Mouse (Mus musculus): ENCODE measurements around the gene Rundc3a. TPM values are rescaled to one million over a fixed set of nuclear protein-coding genes. Genes with fewer than 3 reads are reported as not detected.

Rundc3a gene
- polyA plus RNA-seq, 1 experiment from 2014 or later = 117 TPM

DNA sequence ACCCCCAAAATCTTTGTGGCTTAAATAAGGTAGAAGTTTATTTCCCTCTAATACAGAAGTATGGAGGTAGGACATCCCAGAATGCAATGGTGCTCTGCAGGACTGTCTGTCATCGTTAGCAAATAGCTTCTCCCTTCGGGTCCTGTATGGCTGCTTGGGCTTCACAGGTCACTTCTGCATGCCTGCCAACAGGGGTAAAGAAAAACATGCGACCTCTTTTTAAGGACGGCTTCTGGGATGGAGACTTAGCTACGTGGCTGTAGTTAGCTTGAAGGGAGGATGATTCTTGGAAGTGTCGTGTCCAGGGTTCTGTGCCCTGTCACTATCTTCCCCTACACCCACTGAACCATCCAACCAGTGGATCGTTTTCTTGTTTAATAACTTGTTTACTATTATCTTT is 22.9 kb upstream of the Rundc3a start:
- 61% methylated on average over 7 of the region's 7 CpGs for WGBS
- Histone ChIP-seq H3K9me3 (no peaks in the 10 kb centered on the region), H3K9ac (replicated peaks) (no peak overlapping the region), H3K4me2 (replicated peaks) (no peak overlapping the region), H3K36me3 (no peaks in the 10 kb centered on the region), H3K4me3 (no peak overlapping the region), H3K27ac (replicated peaks) (no peak overlapping the region), H3K27me3 (peaks cover 12% of the 10 kb centered on the region; the same call in 1 of the 2 replicates), H3K4me1 (peaks cover 4% of the 10 kb centered on the region)
- ATAC-seq (ENCODE audit: low FRiP score, low read depth) = no peak

- H3K4me2 ChIP-seq (replicated peaks) = no peak overlapping the region
- no peaks in the 10 kb centered on the region for H3K9me3 ChIP-seq
- peaks cover 12% of the 10 kb centered on the region; the same call in 1 of the 2 replicates for H3K27me3 ChIP-seq
- no peak overlapping the region for H3K4me3 ChIP-seq
- H3K4me1 ChIP-seq = peaks cover 18% of the 10 kb centered on the region
- H3K36me3 ChIP-seq = no peaks in the 10 kb centered on the region
- H3K27ac ChIP-seq (replicated peaks) = no peak overlapping the region
- no peak overlapping the region for H3K9ac ChIP-seq (replicated peaks)
- ATAC-seq (ENCODE audit: low FRiP score, low read depth) = no peak
- 88% methylated on average over 12 of the region's 12 CpGs for WGBS
Observed at GRCm38 (mm10) chr11:102371926-102372685, 21.1 kb upstream of the Rundc3a start.

GRCm38 (mm10) chr11:102372936-102373335 is 20.3 kb upstream of the Rundc3a start:
- Histone ChIP-seq H3K9me3 (no peaks in the 10 kb centered on the region), H3K4me2 (replicated peaks) (no peak overlapping the region), H3K4me3 (no peak overlapping the region), H3K4me1 (peaks cover 18% of the 10 kb centered on the region), H3K9ac (replicated peaks) (no peak overlapping the region), H3K36me3 (no peaks in the 10 kb centered on the region), H3K27ac (replicated peaks) (no peak overlapping the region), H3K27me3 (peaks cover 12% of the 10 kb centered on the region; the same call in 1 of the 2 replicates)
- 38% methylated on average over 14 of the region's 14 CpGs for WGBS
- no peak for ATAC-seq (ENCODE audit: low FRiP score, low read depth)

GRCm38 (mm10) chr11:102373646-102374045 is 19.6 kb upstream of the Rundc3a start:
- 12% methylated on average over 2 of the region's 2 CpGs for WGBS
- Histone ChIP-seq H3K27me3 (peaks cover 12% of the 10 kb centered on the region; the same call in 1 of the 2 replicates), H3K9ac (replicated peaks) (no peak overlapping the region), H3K9me3 (no peaks in the 10 kb centered on the region), H3K4me1 (peaks cover 18% of the 10 kb centered on the region), H3K36me3 (no peaks in the 10 kb centered on the region), H3K4me2 (replicated peaks) (no peak overlapping the region), H3K4me3 (no peak overlapping the region), H3K27ac (replicated peaks) (no peak overlapping the region)
- ATAC-seq (ENCODE audit: low FRiP score, low read depth) = no peak

- H3K9me3 ChIP-seq = peaks cover 4% of the 10 kb centered on the region; the same call in 1 of the 2 replicates
- no peaks in the 10 kb centered on the region for H3K36me3 ChIP-seq
- 78% methylated on average over 7 of the region's 7 CpGs for WGBS
- no peak for ATAC-seq (ENCODE audit: low FRiP score, low read depth)
- H3K4me2 ChIP-seq (replicated peaks) = no peak overlapping the region
- H3K9ac ChIP-seq (replicated peaks) = no peak overlapping the region
- no peak overlapping the region for H3K27ac ChIP-seq (replicated peaks)
- H3K27me3 ChIP-seq = peaks cover 12% of the 10 kb centered on the region; the same call in 1 of the 2 replicates
- H3K4me3 ChIP-seq = no peak overlapping the region
- H3K4me1 ChIP-seq = peaks cover 18% of the 10 kb centered on the region
Observed at GRCm38 (mm10) chr11:102374108-102374725, 19.0 kb upstream of the Rundc3a start.

- WGBS = 4% methylated on average over 23 of the region's 23 CpGs
- peak overlapping the region; percentile 23 for H3K4me3 ChIP-seq
- H3K4me2 ChIP-seq (replicated peaks) = peak overlapping the region; percentile 45
- H3K4me1 ChIP-seq = peaks cover 18% of the 10 kb centered on the region
- peaks cover 12% of the 10 kb centered on the region; the same call in 1 of the 2 replicates for H3K27me3 ChIP-seq
- H3K9ac ChIP-seq (replicated peaks) = peak overlapping the region; percentile 28; the same call in 1 of the 2 replicates
- peaks cover 4% of the 10 kb centered on the region; the same call in 1 of the 2 replicates for H3K9me3 ChIP-seq
- H3K27ac ChIP-seq (replicated peaks) = no peak overlapping the region; the same call in 1 of the 2 replicates
- no peaks in the 10 kb centered on the region for H3K36me3 ChIP-seq
- no peak for ATAC-seq (ENCODE audit: low FRiP score, low read depth)
Observed at GRCm38 (mm10) chr11:102375196-102376173, 17.7 kb upstream of the Rundc3a start.

DNA sequence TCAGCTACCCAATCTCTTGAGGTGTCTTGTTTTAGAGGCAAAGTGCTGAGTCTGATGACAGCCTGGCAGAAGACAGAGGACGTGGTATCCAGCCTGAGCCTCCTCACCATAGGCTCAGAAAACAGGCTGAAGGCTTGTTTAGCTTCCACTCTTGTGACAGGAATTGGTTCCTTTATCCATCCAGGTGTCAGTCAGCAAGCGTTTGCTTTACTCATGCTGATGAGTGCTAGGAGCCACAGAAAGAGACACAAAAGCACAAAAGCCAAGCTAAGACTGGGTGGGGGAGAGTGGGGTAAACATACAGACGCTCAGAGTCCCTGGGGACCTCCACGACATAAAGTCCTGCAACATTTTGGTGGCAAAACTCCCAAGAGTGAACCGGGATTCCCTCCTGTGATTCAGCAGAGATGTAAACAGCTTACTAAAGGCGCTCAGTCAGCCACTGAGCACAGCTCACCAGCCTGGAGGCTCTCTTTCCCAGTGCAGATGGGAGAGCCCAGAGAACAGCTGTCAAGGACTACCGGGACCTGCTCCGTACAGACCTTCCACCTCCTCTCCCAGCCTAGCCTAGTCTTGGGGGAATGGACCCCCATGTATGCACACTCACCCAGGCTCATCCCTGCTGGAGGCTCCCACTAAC is 16.9 kb upstream of the Rundc3a start:
- H3K27me3 ChIP-seq = peaks cover 12% of the 10 kb centered on the region; the same call in 1 of the 2 replicates
- WGBS = 7% methylated on average over 8 of the region's 8 CpGs
- peaks cover 18% of the 10 kb centered on the region for H3K4me1 ChIP-seq
- H3K9me3 ChIP-seq = peaks cover 4% of the 10 kb centered on the region; the same call in 1 of the 2 replicates
- peak overlapping the region; percentile 45 for H3K4me2 ChIP-seq (replicated peaks)
- no peaks in the 10 kb centered on the region for H3K36me3 ChIP-seq
- ATAC-seq (ENCODE audit: low FRiP score, low read depth) = no peak
- H3K9ac ChIP-seq (replicated peaks) = 0 out of 2 replicates have a peak overlapping the region, but pooled peaks have one; percentile 28
- no peak overlapping the region for H3K27ac ChIP-seq (replicated peaks)
- H3K4me3 ChIP-seq = peak overlapping the region; percentile 23; the same call in 1 of the 2 replicates

DNA sequence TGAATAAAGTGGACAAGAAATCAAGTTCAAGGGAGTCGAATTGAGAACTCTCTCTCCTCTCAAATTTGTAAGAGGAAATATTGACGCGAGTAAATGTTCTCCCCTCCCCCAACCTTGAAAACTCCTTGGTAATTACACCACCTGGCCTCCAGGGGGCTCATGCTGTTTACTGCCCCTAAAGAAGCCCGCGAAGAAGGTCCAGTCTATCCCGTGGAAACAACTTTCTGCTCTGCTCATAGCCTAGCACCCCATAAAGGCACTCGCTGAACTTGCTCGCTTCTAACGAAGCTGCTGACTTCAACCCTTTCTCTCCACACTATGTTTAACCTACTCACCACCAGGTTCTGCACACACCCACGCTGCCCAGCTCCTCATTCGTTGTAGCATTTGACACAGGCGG is 16.0 kb upstream of the Rundc3a start:
- 66% methylated on average over 12 of the region's 12 CpGs for WGBS
- no peak overlapping the region for H3K4me2 ChIP-seq (replicated peaks)
- peaks cover 4% of the 10 kb centered on the region; the same call in 1 of the 2 replicates for H3K9me3 ChIP-seq
- H3K36me3 ChIP-seq = no peaks in the 10 kb centered on the region
- H3K9ac ChIP-seq (replicated peaks) = no peak overlapping the region
- H3K4me3 ChIP-seq = no peak overlapping the region
- peaks cover 12% of the 10 kb centered on the region; the same call in 1 of the 2 replicates for H3K27me3 ChIP-seq
- H3K27ac ChIP-seq (replicated peaks) = no peak overlapping the region
- peaks cover 18% of the 10 kb centered on the region for H3K4me1 ChIP-seq
- no peak for ATAC-seq (ENCODE audit: low FRiP score, low read depth)

GRCm38 (mm10) chr11:102380091-102380490 is 13.1 kb upstream of the Rundc3a start:
- no peaks in the 10 kb centered on the region for H3K27me3 ChIP-seq
- H3K9ac ChIP-seq (replicated peaks) = no peak overlapping the region
- 81% methylated on average over 5 of the region's 5 CpGs for WGBS
- no peak overlapping the region for H3K4me2 ChIP-seq (replicated peaks)
- no peak for ATAC-seq (ENCODE audit: low FRiP score, low read depth)
- no peak overlapping the region for H3K27ac ChIP-seq (replicated peaks)
- no peaks in the 10 kb centered on the region for H3K36me3 ChIP-seq
- H3K4me1 ChIP-seq = peaks cover 16% of the 10 kb centered on the region
- no peak overlapping the region for H3K4me3 ChIP-seq
- peaks cover 4% of the 10 kb centered on the region; the same call in 1 of the 2 replicates for H3K9me3 ChIP-seq

- Histone ChIP-seq H3K36me3 (no peaks in the 10 kb centered on the region), H3K27me3 (no peaks in the 10 kb centered on the region), H3K4me1 (peaks cover 2% of the 10 kb centered on the region), H3K27ac (replicated peaks) (no peak overlapping the region), H3K4me2 (replicated peaks) (no peak overlapping the region), H3K4me3 (no peak overlapping the region), H3K9ac (replicated peaks) (no peak overlapping the region), H3K9me3 (peaks cover 4% of the 10 kb centered on the region; the same call in 1 of the 2 replicates)
- WGBS = 51% methylated on average over 4 of the region's 4 CpGs
- ATAC-seq (ENCODE audit: low FRiP score, low read depth) = no peak
Observed at GRCm38 (mm10) chr11:102381341-102382100, 11.7 kb upstream of the Rundc3a start.
